Mouse (Mus musculus) spleen, adult 2 months (tissue): ENCODE results near the gene Commd8.

ENCODE experiments used
- CTCF ChIP-seq: fragments of 200-500 bp; IDR thresholded peaks from 2 replicates; pipeline ENCODE4 v1.5.1; 2011; ENCODE audit warnings: mild to moderate bottlenecking, inconsistent platforms; ENCODE audit not compliant: insufficient read depth, insufficient read length, insufficient replicate concordance; ENCODE audit errors: extremely low read depth
- POLR2A ChIP-seq: fragments of 200-500 bp; IDR thresholded peaks from 2 replicates; pipeline ENCODE4 v1.6.1; 2011; ENCODE audit warnings: low read depth, low read length, inconsistent platforms

GRCm38 (mm10) chr5:72210812-72211139, 42.8 kb upstream of the Commd8 start:
- TF ChIP-seq CTCF (no peak), POLR2A (no peak)
